Mouse (Mus musculus): Measurements from ENCODE around the gene Gigyf2.

GRCm38 (mm10) chr1:87492285-87492684 lies 165.5 kb downstream of the Gigyf2 start:
- TF ChIP-seq CTCF (conservative IDR thresholded peaks at IDR 0.05 in 1 of 2, IDR thresholded peaks at IDR 0.05 in 1 of 2; ENCODE audit: low read depth in 2 of 2, low read length in 2 of 2) (no peak), POLR2A (IDR thresholded peaks at IDR 0.05; ENCODE audit: low read depth, low read length) (no peak), MAX (IDR thresholded peaks at IDR 0.05; ENCODE audit: low read length) (no peak), ETS1 (conservative IDR thresholded peaks at IDR 0.05; ENCODE audit: low read depth, low read length) (no peak), USF1 (IDR thresholded peaks at IDR 0.05; ENCODE audit: low read depth, low read length) (no peak), EP300 (IDR thresholded peaks at IDR 0.05; ENCODE audit: low read length) (no peak), ZC3H11A (IDR thresholded peaks at IDR 0.05; ENCODE audit: low read depth, low read length) (no peak), JUND (conservative IDR thresholded peaks at IDR 0.05; ENCODE audit: low read depth, low read length) (no peak), CHD1 (IDR thresholded peaks at IDR 0.05; ENCODE audit: low read depth, low read length) (no peak), HCFC1 (IDR thresholded peaks at IDR 0.05; ENCODE audit: low read depth, low read length) (no peak), ELF1 (IDR thresholded peaks at IDR 0.05; ENCODE audit: low read depth, low read length) (no peak), KAT2A (IDR thresholded peaks at IDR 0.05; ENCODE audit: insufficient replicate concordance, low read length) (no peak), MXI1 (IDR thresholded peaks at IDR 0.05; ENCODE audit: low read depth, low read length) (no peak)
